Mouse (Mus musculus) MEL (cell line): ENCODE measurements around the gene Cep170b. TPM values are rescaled to one million over a fixed set of nuclear protein-coding genes. Genes with fewer than 3 reads are reported as not detected.

Experiments
- DNase-seq: peaks from one replicate; pipeline ENCODE4 v3.0.0; 2011; ENCODE audit warnings: low read depth, low spot score
- H3K27ac ChIP-seq: 2 replicates; pipeline ENCODE4 v1.5.1; 2012; ENCODE audit warnings: low read depth, mild to moderate bottlenecking, control low read depth, low read length, moderate library complexity; ENCODE audit not compliant: control insufficient read depth
- H3K27me3 ChIP-seq, 2 experiments: fragments of 150-350 bp in 1 of 2; sonication (generic) in 1 of 2; 2 replicates each; pipeline ENCODE4 v1.6.1; 2012; ENCODE audit warnings: low read length in 2 of 2, mild to moderate bottlenecking in 2 of 2, improper control_type of control experiment in 1 of 2, moderate library complexity in 1 of 2; ENCODE audit not compliant: insufficient read depth in 2 of 2, control insufficient read depth in 1 of 2
- H3K36me3 ChIP-seq, 2 experiments: 2 replicates each; pipeline ENCODE4 v1.6.1; 2012 to 2014; ENCODE audit warnings: low read length in 2 of 2, improper control_type of control experiment in 1 of 2, inconsistent platforms in 1 of 2, mild to moderate bottlenecking in 1 of 2; ENCODE audit not compliant: insufficient read depth in 2 of 2, control insufficient read depth in 1 of 2
- H3K4me1 ChIP-seq, 2 experiments: fragments of 150-350 bp in 1 of 2; sonication (generic) in 1 of 2; 2 replicates each; pipeline ENCODE4 v1.6.1; 2012; ENCODE audit warnings: low read length in 2 of 2, improper control_type of control experiment in 1 of 2, mild to moderate bottlenecking in 1 of 2; ENCODE audit not compliant: insufficient read depth in 2 of 2, control insufficient read depth in 1 of 2
- H3K4me3 ChIP-seq, 2 experiments: fragments of 150-350 bp in 1 of 2; sonication (generic) in 1 of 2; 2 replicates each; pipeline ENCODE4 v1.5.1; 2012; ENCODE audit warnings: low read depth in 2 of 2, low read length in 2 of 2, mild to moderate bottlenecking in 2 of 2, moderate library complexity in 2 of 2, control low read depth in 1 of 2, improper control_type of control experiment in 1 of 2; ENCODE audit not compliant: control insufficient read depth in 1 of 2, insufficient read depth in 1 of 2
- H3K79me2 ChIP-seq: 2 replicates; pipeline ENCODE4 v1.6.1; 2012; ENCODE audit warnings: mild to moderate bottlenecking, low read length, moderate library complexity; ENCODE audit not compliant: control insufficient read depth, poor library complexity, insufficient read depth
- H3K9ac ChIP-seq: 2 replicates; pipeline ENCODE4 v1.6.1; 2012; ENCODE audit warnings: low read depth, mild to moderate bottlenecking, control low read depth, low read length, moderate library complexity; ENCODE audit not compliant: control insufficient read depth, poor library complexity, severe bottlenecking
- H3K9me3 ChIP-seq: fragments of 150-350 bp; sonication (generic); replicated peaks from 2 replicates; pipeline ENCODE4 v1.6.1; 2012; ENCODE audit warnings: mild to moderate bottlenecking, low read length, improper control_type of control experiment, moderate library complexity; ENCODE audit not compliant: insufficient read depth
- ELF1 ChIP-seq: IDR thresholded peaks from 2 replicates; pipeline ENCODE4 v1.6.1; 2014; ENCODE audit warnings: low read depth, mild to moderate bottlenecking, inconsistent platforms, low read length, improper control_type of control experiment, moderate library complexity
- GABPA ChIP-seq: IDR thresholded peaks from 2 replicates; pipeline ENCODE4 v1.6.1; 2012; ENCODE audit warnings: low read depth, mild to moderate bottlenecking, inconsistent platforms, low read length, improper control_type of control experiment, moderate library complexity
- HCFC1 ChIP-seq: IDR thresholded peaks from 2 replicates; pipeline ENCODE4 v1.6.1; 2012; ENCODE audit warnings: low read depth, mild to moderate bottlenecking, inconsistent platforms, low read length, improper control_type of control experiment, moderate library complexity
- JUND ChIP-seq: IDR thresholded peaks from 2 replicates; pipeline ENCODE4 v1.6.1; 2011; ENCODE audit warnings: low read depth, mild to moderate bottlenecking, improper control_type of control experiment, low read length
- MAFK ChIP-seq: IDR thresholded peaks from 2 replicates; pipeline ENCODE4 v1.6.1; 2011; ENCODE audit warnings: low read depth, mild to moderate bottlenecking, low read length, improper control_type of control experiment, borderline replicate concordance
- NRF1 ChIP-seq: IDR thresholded peaks from 2 replicates; pipeline ENCODE4 v1.6.1; 2014; ENCODE audit warnings: low read depth, mild to moderate bottlenecking, inconsistent platforms, low read length, improper control_type of control experiment, moderate library complexity; ENCODE audit not compliant: poor library complexity, insufficient read depth, severe bottlenecking
- POLR2A ChIP-seq, 2 experiments: IDR thresholded peaks; 2 replicates each; pipeline ENCODE4 v1.6.1; 2011 to 2012; ENCODE audit warnings: low read length in 2 of 2, mild to moderate bottlenecking in 2 of 2, control low read depth in 1 of 2, improper control_type of control experiment in 1 of 2, low read depth in 1 of 2, moderate library complexity in 1 of 2; ENCODE audit not compliant: control insufficient read depth in 1 of 2, insufficient read depth in 1 of 2, poor library complexity in 1 of 2
- POLR2AphosphoS2 ChIP-seq: IDR thresholded peaks from 2 replicates; pipeline ENCODE4 v1.6.1; 2011; ENCODE audit warnings: low read length, improper control_type of control experiment
- POLR2AphosphoS5 ChIP-seq: IDR thresholded peaks from 2 replicates; pipeline ENCODE4 v1.6.1; 2012; ENCODE audit warnings: low read depth, borderline replicate concordance, mild to moderate bottlenecking, inconsistent platforms, low read length, moderate library complexity, mixed read lengths
- RAD21 ChIP-seq: IDR thresholded peaks from 2 replicates; pipeline ENCODE4 v1.6.1; 2011; ENCODE audit warnings: mild to moderate bottlenecking, low read depth, low read length, improper control_type of control experiment
- SIN3A ChIP-seq: IDR thresholded peaks from 2 replicates; pipeline ENCODE4 v1.6.1; 2012; ENCODE audit warnings: low read length, improper control_type of control experiment, inconsistent platforms
- TBP ChIP-seq: IDR thresholded peaks from 2 replicates; pipeline ENCODE4 v1.8.0; 2011; ENCODE audit warnings: low read depth, low read length, improper control_type of control experiment
- TCF12 ChIP-seq: IDR thresholded peaks from 2 replicates; pipeline ENCODE4 v1.6.1; 2014; ENCODE audit warnings: low read depth, mild to moderate bottlenecking, inconsistent platforms, low read length, improper control_type of control experiment, moderate library complexity
- UBTF ChIP-seq: IDR thresholded peaks from 2 replicates; pipeline ENCODE4 v1.6.1; 2012; ENCODE audit warnings: low read depth, mild to moderate bottlenecking, inconsistent platforms, low read length, improper control_type of control experiment, moderate library complexity, borderline replicate concordance; ENCODE audit not compliant: insufficient read depth
- ZC3H11A ChIP-seq: IDR thresholded peaks from 2 replicates; pipeline ENCODE4 v1.6.1; 2012; ENCODE audit warnings: low read depth, mild to moderate bottlenecking, inconsistent platforms, low read length, improper control_type of control experiment
- ZMIZ1 ChIP-seq: IDR thresholded peaks from 2 replicates; pipeline ENCODE4 v1.6.1; 2012; ENCODE audit warnings: low read depth, mild to moderate bottlenecking, inconsistent platforms, low read length, improper control_type of control experiment, moderate library complexity
- ZNF384 ChIP-seq: IDR thresholded peaks from 2 replicates; pipeline ENCODE4 v1.6.1; 2012; ENCODE audit warnings: low read depth, mild to moderate bottlenecking, inconsistent platforms, low read length, improper control_type of control experiment
- polyA plus RNA-seq, 2 experiments: library from polyadenylated mRNA; stranded (reverse) in 1 of 2; unstranded in 1 of 2; fragments of >175 nt in 1 of 2; fragments of >200 nt in 1 of 2; gene quantifications; 2 replicates each; pipeline versions ENCODE4 v1.2.1 to v1.2.4; 2012; ENCODE audit warnings: low replicate concordance in 2 of 2, low read depth in 1 of 2; ENCODE audit not compliant: insufficient read length in 2 of 2, insufficient read depth in 1 of 2, missing spikeins in 1 of 2
- total RNA-seq: library from RNA; depleted of rRNA; stranded (reverse); fragments of 300-350 nt; gene quantifications from 2 replicates; pipeline ENCODE4 v1.2.3, GENCODE M21; 2012; rRNA removed

Cep170b gene
- 40.0 and 49.7 TPM in 2 replicates for total RNA-seq
- polyA plus RNA-seq, result 10 to 100 TPM in 1 of 2 experiments, not detected in 1; 64.0 TPM

DNA sequence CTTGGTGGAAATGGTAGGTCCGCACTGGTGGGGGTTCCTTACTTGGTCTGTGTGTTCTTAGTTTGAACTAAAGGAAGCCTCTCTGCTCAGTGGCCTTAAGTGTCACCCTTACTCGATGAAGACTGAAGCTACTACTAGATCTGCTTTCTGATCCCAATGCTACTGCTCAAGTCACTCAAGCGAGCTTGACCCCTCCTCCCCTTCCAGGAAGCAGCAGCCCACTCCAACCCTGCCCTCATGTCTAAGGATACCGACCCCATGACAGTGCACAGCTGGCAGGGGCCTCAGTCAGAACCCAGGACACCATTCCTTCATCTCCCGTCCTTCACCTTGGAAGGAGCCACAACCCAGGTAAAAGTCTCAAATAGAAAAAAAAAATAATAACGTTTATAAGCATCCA lies at the start of gene Cep170b:
Cep170b (plus strand) TSS at position 240 of the 400 bp plus-strand sequence.
- Histone ChIP-seq H3K4me3 (no peak within 1 kb of the TSS), H3K27me3 (peaks cover 0 to 2% of the 10 kb centered on the region in 2 experiments; a peak in 1 of 4 replicates), H3K36me3 (0 out of 4 replicates have a peak, but pooled peaks cover 0 to 2% of the 10 kb centered on the region in 2 experiments), H3K9me3 (no peaks in the 10 kb centered on the region), H3K27ac (no peak within 1 kb of the TSS), H3K9ac (no peak within 1 kb of the TSS), H3K79me2 (no peaks in the 10 kb centered on the region; the same call in 1 of the 2 replicates), H3K4me1 (peaks cover 0 to 14% of the 10 kb centered on the region in 2 experiments; a peak in 3 of 4 replicates)
- DNase-seq, result no peak
- no peak for TF ChIP-seq ELF1
- no peak for TF ChIP-seq NRF1

DNA sequence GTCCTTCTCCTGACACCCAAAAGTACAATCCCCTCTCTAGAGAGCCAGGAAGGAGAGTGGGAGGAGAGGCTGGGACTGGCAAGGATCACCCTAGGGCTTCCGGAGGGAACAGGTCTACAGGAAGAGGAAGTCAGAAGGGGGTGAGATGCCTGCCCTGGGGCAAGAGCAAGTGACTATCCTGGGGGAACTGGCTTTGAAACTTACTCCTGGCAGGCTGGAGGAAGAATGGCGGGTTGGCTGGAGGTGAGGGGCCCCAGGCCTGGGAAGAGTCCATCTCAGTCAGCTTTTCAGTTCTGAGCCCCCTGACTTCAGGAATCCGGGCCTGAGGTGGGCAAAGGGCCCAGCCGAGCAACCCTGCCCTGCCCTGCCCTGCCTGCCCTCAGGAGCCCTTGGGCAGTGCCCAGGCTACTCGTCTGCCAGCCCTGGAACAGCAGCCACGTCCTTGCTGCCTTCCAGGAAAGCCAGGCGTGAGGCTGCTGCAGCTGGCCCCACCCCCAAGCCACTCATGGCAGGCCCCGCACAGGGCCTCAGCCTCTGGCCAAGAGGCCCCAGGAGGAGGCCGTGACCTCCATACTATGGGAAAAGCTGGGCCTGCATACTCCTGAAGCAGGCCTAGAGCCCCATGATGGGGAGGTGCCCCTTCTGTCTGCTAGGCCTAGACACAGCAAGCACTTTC lies 49.4 kb upstream of the Cep170b start:
- Histone ChIP-seq H3K9me3 (no peaks in the 10 kb centered on the region), H3K4me3 (no peak overlapping the region), H3K27ac (no peak overlapping the region), H3K9ac (no peak overlapping the region), H3K27me3 (no peaks in the 10 kb centered on the region), H3K79me2 (peaks cover 78% of the 10 kb centered on the region), H3K4me1 (peaks cover 3 to 23% of the 10 kb centered on the region in 2 experiments), H3K36me3 (peaks cover 12 to 26% of the 10 kb centered on the region in 2 experiments)
- no peak for DNase-seq
- TF ChIP-seq POLR2AphosphoS5 (no peak), JUND (no peak), UBTF (no peak), ZNF384 (no peak), ZC3H11A (no peak), ELF1 (no peak), GABPA (no peak), ZMIZ1 (no peak), MAFK (no peak), RAD21 (no peak), NRF1 (no peak), POLR2AphosphoS2 (no peak), HCFC1 (no peak), TBP (no peak), SIN3A (no peak), TCF12 (no peak), POLR2A (IDR thresholded peaks at IDR 0.05; ENCODE audit: control insufficient read depth in 1 of 2, insufficient read depth in 1 of 2, low read depth in 1 of 2, low read length in 2 of 2, poor library complexity in 1 of 2) (no peak; a peak in 1 of 4 replicates)
